Comparison of ENCODE assay signal across 24 mouse cellular contexts in genomic region chr1:55410670-55411069, GRCm38 (mm10). TPM values are rescaled to one million over a fixed set of nuclear protein-coding genes. Genes with fewer than 3 reads are reported as not detected.
DNase-seq lines count a peak whose midpoint lies in the region; ATAC-seq lines count a peak whose summit lies in the region.
"Had no signal": no experiment of that assay in that cellular context is flagged by ENCODE, and none has a peak within 500 bp of the region (broad histone marks: within the 10 kb centered on the region; RNA-seq: fewer than 3 reads in every experiment).

No protein-coding gene starts in this region.

- peaks cover 7% of the 10 kb centered on the region; the same call in 1 of the 2 replicates for H3K27me3 ChIP-seq in midbrain, embryonic 11.5 days (ENCODE audit: control insufficient read depth, insufficient read depth, low read length)
- H3K27me3 ChIP-seq in midbrain, embryonic 15.5 days (replicated peaks), result no peaks in the 10 kb centered on the region
- H3K27me3 ChIP-seq: hindbrain, embryonic 12.5 days had no signal

- ATAC-seq in midbrain, embryonic 11.5 days (ENCODE audit: low FRiP score), result no peak
- ATAC-seq in midbrain, embryonic 15.5 days (replicated peaks), result no peak
- ATAC-seq: forebrain, embryonic 16.5 days; hindbrain, embryonic 16.5 days; intestine, embryonic 15.5 days had no signal

- H3K36me3 ChIP-seq in midbrain, embryonic 11.5 days (ENCODE audit: control insufficient read depth, insufficient read depth, low read length), result no peaks in the 10 kb centered on the region
- no peaks in the 10 kb centered on the region for H3K36me3 ChIP-seq in midbrain, embryonic 15.5 days (replicated peaks)
- H3K36me3 ChIP-seq: embryonic facial prominence, embryonic 13.5 days; forebrain, embryonic 12.5 days; heart, embryonic 10.5 days; hindbrain, embryonic 12.5 days; intestine, embryonic 15.5 days had no signal

- no peaks in the 10 kb centered on the region; the same call in 1 of the 2 replicates for H3K9me3 ChIP-seq in midbrain, embryonic 11.5 days (ENCODE audit: control insufficient read depth, low read length)
- H3K9me3 ChIP-seq in midbrain, embryonic 15.5 days, result no peaks in the 10 kb centered on the region
- H3K9me3 ChIP-seq: embryonic facial prominence, embryonic 13.5 days; forebrain, embryonic 12.5 days; heart, embryonic 10.5 days; intestine, embryonic 15.5 days had no signal

- H3K4me1 ChIP-seq in midbrain, embryonic 11.5 days (ENCODE audit: control insufficient read depth, insufficient read depth, low read length), result peaks cover 5% of the 10 kb centered on the region
- H3K4me1 ChIP-seq in midbrain, embryonic 15.5 days, result peaks cover 16% of the 10 kb centered on the region
- H3K4me1 ChIP-seq: forebrain, embryonic 12.5 days had no signal

- peak; percentile 59 for DNase-seq in midbrain, embryonic 11.5 days (ENCODE audit: low spot score, missing footprints)
- peak; percentile 31 for DNase-seq in CD4-positive, CD25-positive, alpha-beta regulatory T cell, adult 2 months (ENCODE audit: low read depth, low spot score)
- peak; percentile 59 for DNase-seq in induced T-regulatory cell, adult 2 months (ENCODE audit: low read depth)
- DNase-seq in urinary bladder, adult 18-20 months (ENCODE audit: low spot score in 2 of 2), result no peak
- DNase-seq in right cerebral cortex, postnatal 25 days, result no peak
- DNase-seq in ovary, postnatal 36 days (ENCODE audit: low spot score), result no peak
- DNase-seq: adrenal gland, postnatal 10 days; B cell, adult 2 months; cerebellum, adult 11-12 months; cerebellum, adult 9-10 months; cerebellum, postnatal 25 days; gastrocnemius, postnatal 14 days; heart, postnatal 10 days; heart, postnatal 4 days had no signal

- no peak overlapping the region for H3K4me2 ChIP-seq in midbrain, embryonic 11.5 days
- H3K4me2 ChIP-seq in midbrain, embryonic 15.5 days, result no peak overlapping the region
- H3K4me2 ChIP-seq: embryonic facial prominence, embryonic 13.5 days; forebrain, embryonic 12.5 days; hindbrain, embryonic 12.5 days; intestine, embryonic 15.5 days had no signal

- H3K4me3 ChIP-seq in midbrain, embryonic 11.5 days (ENCODE audit: low read depth, low read length), result no peak overlapping the region
- H3K4me3 ChIP-seq in midbrain, embryonic 15.5 days, result no peak overlapping the region
- H3K4me3 ChIP-seq: embryonic facial prominence, embryonic 13.5 days; forebrain, embryonic 12.5 days; heart, embryonic 10.5 days; hindbrain, embryonic 12.5 days; intestine, embryonic 15.5 days had no signal

- 80% methylated on average over 2 of the region's 2 CpGs for WGBS in midbrain, embryonic 11.5 days
- 88% methylated on average over 2 of the region's 2 CpGs for WGBS in midbrain, embryonic 15.5 days

- no peak overlapping the region for H3K27ac ChIP-seq in midbrain, embryonic 11.5 days (ENCODE audit: low read depth, low read length)
- no peak overlapping the region for H3K27ac ChIP-seq in midbrain, embryonic 15.5 days
- H3K27ac ChIP-seq: embryonic facial prominence, embryonic 13.5 days; forebrain, embryonic 12.5 days; heart, embryonic 10.5 days; hindbrain, embryonic 12.5 days; intestine, embryonic 15.5 days had no signal

- H3K9ac ChIP-seq in midbrain, embryonic 11.5 days (ENCODE audit: low read length), result no peak overlapping the region
- H3K9ac ChIP-seq in midbrain, embryonic 15.5 days, result no peak overlapping the region
- H3K9ac ChIP-seq: embryonic facial prominence, embryonic 13.5 days; forebrain, embryonic 12.5 days; hindbrain, embryonic 12.5 days; intestine, embryonic 15.5 days had no signal

RNA-seq across cellular contexts. Expression of gene Plcl1, which starts 4.9 kb away (rescaled TPM):
- 1.7 TPM in 2 replicates for polyA plus RNA-seq in midbrain, embryonic 11.5 days (2014; fragmentation: Nextera tagmentation; extraction: Ambion mirVana)
- 4.6 and 4.8 TPM in 2 replicates for polyA plus RNA-seq in midbrain, embryonic 15.5 days (2015; fragmentation: Nextera tagmentation; extraction: Ambion mirVana)

RNA-seq across cellular contexts. Expression of gene Boll, which starts 47.4 kb away (rescaled TPM):
- 0.33 TPM in 1 of 2 replicates, not detected in the other for polyA plus RNA-seq in midbrain, embryonic 11.5 days (2014; fragmentation: Nextera tagmentation; extraction: Ambion mirVana)
- polyA plus RNA-seq in midbrain, embryonic 15.5 days (2015; fragmentation: Nextera tagmentation; extraction: Ambion mirVana), result not detected in 2 replicates
- polyA plus RNA-seq: cortical plate, adult 2 months; forebrain, embryonic 16.5 days; frontal cortex, adult 2 months; hindbrain, embryonic 16.5 days had no signal

Comparison
In these comparisons a context has a peak if more than half of its experiments do, and no peak if none do; other contexts are left out.
1. DNase-seq: peak in midbrain, embryonic 11.5 days (single experiment), CD4-positive, CD25-positive, alpha-beta regulatory T cell, adult 2 months (single experiment) and induced T-regulatory cell, adult 2 months (single experiment); none in urinary bladder, adult 18-20 months (0 of 2), right cerebral cortex, postnatal 25 days (single experiment) and ovary, postnatal 36 days (single experiment).